Comparison of ENCODE assay signal across 13 mouse cellular contexts in genomic region chr3:139867030-139867429, GRCm38 (mm10).
DNase-seq lines count a peak whose midpoint lies in the region; ATAC-seq and TF ChIP-seq lines count a peak whose summit lies in the region.
"Had no signal": no experiment of that assay in that cellular context is flagged by ENCODE, and none has a peak within 500 bp of the region (broad histone marks: within the 10 kb centered on the region; RNA-seq: fewer than 3 reads in every experiment).

No protein-coding gene starts in this region.

- no peaks in the 10 kb centered on the region for H3K79me2 ChIP-seq in MEL (ENCODE audit: control insufficient read depth, insufficient read depth, low read length, poor library complexity)

- no peak overlapping the region for H3K4me2 ChIP-seq in lung, postnatal 0 days (replicated peaks; ENCODE audit: low read depth, low read length)
- H3K4me2 ChIP-seq: kidney, embryonic 15.5 days had no signal

- no peak for ATAC-seq in lung, postnatal 0 days
- peak; percentile 78 for ATAC-seq in granulocyte monocyte progenitor cell, adult 5-6 weeks (replicated peaks; ENCODE audit: poor library complexity, severe bottlenecking)

- H3K27ac ChIP-seq in lung, postnatal 0 days (ENCODE audit: low read length): no peak overlapping the region
- no peak overlapping the region for H3K27ac ChIP-seq in MEL (ENCODE audit: control insufficient read depth, low read depth, low read length)
- H3K27ac ChIP-seq: kidney, embryonic 15.5 days had no signal

- TF ChIP-seq EP300 in lung, postnatal 0 days (IDR thresholded peaks at IDR 0.05): no peak
- TF ChIP-seq EP300 in MEL (IDR thresholded peaks at IDR 0.05; ENCODE audit: low read depth in 1 of 2, low read length in 2 of 2): no peak

- H3K9ac ChIP-seq in lung, postnatal 0 days (replicated peaks; ENCODE audit: low read depth): no peak overlapping the region
- no peak overlapping the region for H3K9ac ChIP-seq in MEL (ENCODE audit: control insufficient read depth, low read depth, low read length, poor library complexity, severe bottlenecking)
- H3K9ac ChIP-seq: kidney, embryonic 15.5 days had no signal

- WGBS in lung, postnatal 0 days: 82% methylated on average over 4 of the region's 4 CpGs

- H3K27me3 ChIP-seq in lung, postnatal 0 days (replicated peaks; ENCODE audit: insufficient read depth, low read length): no peaks in the 10 kb centered on the region
- no peaks in the 10 kb centered on the region; a peak in 1 of 4 replicates for H3K27me3 ChIP-seq in MEL (ENCODE audit: control insufficient read depth in 1 of 2, insufficient read depth in 2 of 2, low read length in 2 of 2)
- H3K27me3 ChIP-seq: kidney, embryonic 15.5 days had no signal

- no peak for TF ChIP-seq POLR2A in MEL (IDR thresholded peaks at IDR 0.05; ENCODE audit: control insufficient read depth in 1 of 2, insufficient read depth in 1 of 2, low read depth in 1 of 2, low read length in 2 of 2, poor library complexity in 1 of 2)

- peak; percentile 14; the same call in 1 of the 2 replicates for TF ChIP-seq CTCF in lung, postnatal 0 days (IDR thresholded peaks at IDR 0.05)
- peak in 2 of 3 experiments; percentile 8 to 27; a peak in 3 of 6 replicates for TF ChIP-seq CTCF in MEL (IDR thresholded peaks at IDR 0.05 in 2 of 3, conservative IDR thresholded peaks at IDR 0.05 in 1 of 3; ENCODE audit: control insufficient read depth in 1 of 3, insufficient read depth in 1 of 3, low read depth in 2 of 3, low read length in 3 of 3, poor library complexity in 1 of 3, severe bottlenecking in 1 of 3)

- no peaks in the 10 kb centered on the region for H3K9me3 ChIP-seq in lung, postnatal 0 days (ENCODE audit: low read length)
- H3K9me3 ChIP-seq in MEL (replicated peaks; ENCODE audit: insufficient read depth, low read length): no peaks in the 10 kb centered on the region
- H3K9me3 ChIP-seq: kidney, embryonic 15.5 days had no signal

- H3K4me1 ChIP-seq in lung, postnatal 0 days (ENCODE audit: insufficient read depth, low read depth, low read length): no peaks in the 10 kb centered on the region
- no peaks in the 10 kb centered on the region for H3K4me1 ChIP-seq in MEL (ENCODE audit: control insufficient read depth in 1 of 2, insufficient read depth in 2 of 2, low read length in 2 of 2)
- H3K4me1 ChIP-seq: kidney, embryonic 15.5 days had no signal

- peak; percentile 19 for TF ChIP-seq RAD21 in MEL (IDR thresholded peaks at IDR 0.05; ENCODE audit: low read depth, low read length)

- peak; percentile 23 for DNase-seq in embryo, embryonic 10 days (ENCODE audit: low spot score)
- DNase-seq in embryo, embryonic 9.5 days (ENCODE audit: extremely low spot score): no peak
- DNase-seq in lung, postnatal 0 days (ENCODE audit: low spot score): no peak
- no peak for DNase-seq in lung, postnatal 10 days
- no peak for DNase-seq in MEL (ENCODE audit: low read depth, low spot score)
- no peak for DNase-seq in yolk sac, embryonic 10.5 days (ENCODE audit: low spot score)
- DNase-seq in left cerebral cortex, postnatal 10 days (ENCODE audit: extremely low spot score in 1 of 2, low spot score in 2 of 2): no peak
- DNase-seq: heart, adult 18-20 months; heart, postnatal 10 days; lung, postnatal 14 days; right cerebral cortex, postnatal 25 days had no signal

- H3K36me3 ChIP-seq in lung, postnatal 0 days (ENCODE audit: insufficient read depth, low read length): no peaks in the 10 kb centered on the region
- no peaks in the 10 kb centered on the region for H3K36me3 ChIP-seq in MEL (ENCODE audit: control insufficient read depth in 1 of 2, insufficient read depth in 2 of 2, low read length in 2 of 2)
- H3K36me3 ChIP-seq: kidney, embryonic 15.5 days had no signal

- intact Hi-C loops in left cerebral cortex, postnatal 10 days (cut with DNase I): no loop called here

- H3K4me3 ChIP-seq in lung, postnatal 0 days (ENCODE audit: low read depth, low read length): no peak overlapping the region
- no peak overlapping the region for H3K4me3 ChIP-seq in MEL (ENCODE audit: control insufficient read depth in 1 of 2, insufficient read depth in 1 of 2, low read depth in 2 of 2, low read length in 2 of 2)
- H3K4me3 ChIP-seq: kidney, embryonic 15.5 days had no signal

TF ChIP-seq in MEL, 35 proteins besides CTCF, POLR2A, EP300 and RAD21:
- TF ChIP-seq ZC3H11A (IDR thresholded peaks at IDR 0.05; ENCODE audit: low read depth, low read length) (no peak), MYB (IDR thresholded peaks at IDR 0.05; ENCODE audit: low read depth, low read length) (no peak), E2F4 (IDR thresholded peaks at IDR 0.05; ENCODE audit: borderline replicate concordance, low read depth, low read length) (no peak), UBTF (IDR thresholded peaks at IDR 0.05; ENCODE audit: borderline replicate concordance, insufficient read depth, low read depth, low read length) (no peak), JUND (IDR thresholded peaks at IDR 0.05; ENCODE audit: low read depth, low read length) (no peak), ZMIZ1 (IDR thresholded peaks at IDR 0.05; ENCODE audit: low read depth, low read length) (no peak), GABPA (IDR thresholded peaks at IDR 0.05; ENCODE audit: low read depth, low read length) (no peak), ETS1 (IDR thresholded peaks at IDR 0.05; ENCODE audit: low read depth, low read length) (no peak), MXI1 (IDR thresholded peaks at IDR 0.05; ENCODE audit: low read depth, low read length) (no peak), USF1 (IDR thresholded peaks at IDR 0.05; ENCODE audit: low read depth, low read length) (no peak), SIN3A (IDR thresholded peaks at IDR 0.05; ENCODE audit: low read length) (no peak), ZKSCAN1 (IDR thresholded peaks at IDR 0.05; ENCODE audit: low read depth, low read length) (no peak), MAX (IDR thresholded peaks at IDR 0.05; ENCODE audit: low read length) (no peak), ELF1 (IDR thresholded peaks at IDR 0.05; ENCODE audit: low read depth, low read length) (no peak), TAL1 (IDR thresholded peaks at IDR 0.05; ENCODE audit: low read length) (no peak)
